Mouse (Mus musculus) testis, adult 2 months (tissue): ENCODE results near the gene Cfap74.

ENCODE experiments used
- CTCF ChIP-seq: fragments of 200-500 bp; IDR thresholded peaks from 2 replicates; pipeline ENCODE4 v1.5.1; 2012; ENCODE audit warnings: low read depth, mild to moderate bottlenecking, inconsistent platforms, low read length, moderate library complexity; ENCODE audit not compliant: control insufficient read depth, insufficient read depth, insufficient replicate concordance
- POLR2A ChIP-seq: fragments of 200-500 bp; IDR thresholded peaks from 2 replicates; pipeline ENCODE4 v1.6.1; 2012; ENCODE audit warnings: low read depth, mild to moderate bottlenecking, inconsistent platforms, low read length, moderate library complexity; ENCODE audit not compliant: control insufficient read depth

DNA sequence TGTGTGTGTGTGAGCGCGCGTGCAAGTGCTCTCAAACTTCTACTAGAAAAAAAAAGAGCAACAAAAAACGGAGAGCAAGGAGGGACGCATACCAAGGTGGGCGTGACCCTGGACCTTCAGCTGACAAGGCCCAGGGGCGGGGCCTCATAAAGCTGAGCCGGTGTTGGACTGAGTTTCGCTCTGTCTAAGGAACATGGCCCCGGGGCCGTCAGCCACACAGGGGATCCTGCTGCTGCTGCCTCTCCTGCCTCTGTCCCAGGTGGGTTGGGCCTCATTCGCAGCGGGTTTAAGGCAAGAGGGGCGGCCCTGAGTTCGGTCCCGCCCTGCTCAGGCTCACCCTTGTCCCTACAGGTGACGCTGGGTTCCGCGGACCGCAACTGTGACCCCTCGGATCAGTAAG lies 60.0 kb downstream of the Cfap74 start, which contains the start of gene Tmem52:
- no peak for TF ChIP-seq CTCF
- peak; percentile 66 for TF ChIP-seq POLR2A
